Mouse (Mus musculus) adrenal gland, adult 8-10 months (tissue): ENCODE data around the gene Isg15. TPM values are rescaled to one million over a fixed set of nuclear protein-coding genes. Genes with fewer than 3 reads are reported as not detected.
"Not testable (repeated sequence)": the region's sequence is repeated elsewhere in the genome, so short reads cannot be mapped to it uniquely, and the experiment has no call there.

Experiments
- DNase-seq: peaks from one replicate; pipeline ENCODE4 v3.0.0; 2022
- microRNA-seq, 2 experiments: library from miRNA; unstranded; fragments of <30 nt; microRNA quantifications; one replicate each; pipeline ENCODE4 v1.2.0; 2022
- total RNA-seq, 4 experiments: library from RNA; stranded (reverse); gene quantifications; 2 replicates each; pipeline ENCODE4 v1.2.4; 2022

Gene Isg15
- total RNA-seq, 4 experiments from 2014 or later = 3.1 to 3.9 (median 3.6) TPM

- no peak for DNase-seq
These were observed 45.8 kb downstream of the Isg15 start for GRCm38 (mm10) chr4:156154771-156155170.

GRCm38 (mm10) chr4:156150887-156151286, 49.7 kb downstream of the Isg15 start:
- DNase-seq = not testable (repeated sequence)

Small RNAs within 50 kb of the gene (microRNA-seq; reads per million reads assigned to microRNA genes)
- gene Mir7658 = 1.6 to 2.2 reads per million in 2 experiments

Other genes starting within 250 kb of the Isg15 start
- gene C1qtnf12, start 238.5 kb downstream of the Isg15 start, total RNA-seq = 10 to 100 TPM; 34.7 to 88.1 (median 58.1) TPM
- gene B3galt6, start 208.2 kb downstream of the Isg15 start, total RNA-seq = 1 to 10 TPM; 7.8 to 9.5 (median 8.9) TPM
- 100 to 1,000 TPM; 290 to 326 (median 308) TPM for gene Sdf4, start 207.9 kb downstream of the Isg15 start, total RNA-seq
- 1 to 10 TPM; 1.0 to 3.0 (median 2.0) TPM for gene Tnfrsf4, start 187.0 kb downstream of the Isg15 start, total RNA-seq
- gene Tnfrsf18, start 174.7 kb downstream of the Isg15 start, total RNA-seq = 1 to 10 TPM in 1 of 4 experiments, under 1 TPM in 1, not detected in 2; 0.42 to 1.2 TPM
- 1 to 10 TPM in 1 of 4 experiments, under 1 TPM in 2, not detected in 1; 0.38 to 1.2 (median 0.86) TPM for gene Ttll10, start 141.4 kb downstream of the Isg15 start, total RNA-seq
- 10 to 100 TPM; 10.7 to 22.9 (median 14.1) TPM for gene 9430015G10Rik, start 90.8 kb downstream of the Isg15 start, total RNA-seq
- gene Rnf223, start 70.3 kb downstream of the Isg15 start, total RNA-seq = under 1 TPM in 3 of 4 experiments, not detected in 1; 0.11 to 0.23 (median 0.22) TPM
- 10 to 100 TPM; 29.7 to 54.3 (median 41.1) TPM for gene Agrn, start 3.3 kb downstream of the Isg15 start, total RNA-seq
- 1 to 10 TPM; 3.0 to 6.5 (median 4.8) TPM for gene AW011738, start 2.5 kb upstream of the Isg15 start, total RNA-seq
- gene Perm1, start 15.1 kb upstream of the Isg15 start, total RNA-seq = 1 to 10 TPM; 3.1 to 7.0 (median 5.3) TPM
- gene Plekhn1, start 34.0 kb upstream of the Isg15 start, total RNA-seq = 10 to 100 TPM; 23.8 to 44.1 (median 32.9) TPM
- 10 to 100 TPM; 32.8 to 41.8 (median 39.8) TPM for gene Noc2l, start 35.2 kb upstream of the Isg15 start, total RNA-seq
- gene Samd11, start 54.8 kb upstream of the Isg15 start, total RNA-seq = 1 to 10 TPM; 1.6 to 4.7 (median 3.3) TPM
- not detected for gene Vmn2r-ps159, start 130.3 kb upstream of the Isg15 start, total RNA-seq